8 mouse cellular contexts compared by ENCODE assay signal in the genomic region with DNA sequence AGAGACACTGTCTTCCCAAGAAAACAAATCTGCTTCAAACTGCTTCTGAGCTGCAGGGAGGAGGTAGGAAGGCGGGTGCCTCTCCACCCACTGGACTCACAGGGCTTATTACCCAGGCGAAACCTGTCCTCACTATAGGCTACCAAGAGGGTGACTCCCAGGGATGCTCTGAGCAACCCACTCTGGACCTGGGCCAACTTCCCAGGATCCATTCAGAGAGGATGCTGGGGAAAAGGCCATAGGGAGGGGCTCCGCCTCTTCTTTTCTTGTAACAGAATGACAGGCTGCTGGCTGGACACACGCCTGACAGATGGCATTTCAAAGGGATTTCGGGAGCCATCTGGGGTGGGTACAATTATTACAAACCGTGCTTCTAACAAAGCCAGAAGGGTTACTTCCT.
DNase-seq lines count a peak whose midpoint lies in the region; ATAC-seq lines count a peak whose summit lies in the region.
"Had no signal": no experiment of that assay in that cellular context is flagged by ENCODE, and none has a peak within 500 bp of the region (broad histone marks: within the 10 kb centered on the region; RNA-seq: fewer than 3 reads in every experiment).

No protein-coding gene starts in this region.

- H3K9ac ChIP-seq in embryonic facial prominence, embryonic 13.5 days, result no peak overlapping the region
- H3K9ac ChIP-seq in hindbrain, embryonic 11.5 days (ENCODE audit: low read depth, low read length), result no peak overlapping the region
- H3K9ac ChIP-seq: liver, embryonic 14.5 days had no signal

- WGBS in embryonic facial prominence, embryonic 13.5 days, result 16% methylated on average over 6 of the region's 6 CpGs
- 6% methylated on average over 6 of the region's 6 CpGs for WGBS in hindbrain, embryonic 11.5 days

- no peaks in the 10 kb centered on the region for H3K36me3 ChIP-seq in embryonic facial prominence, embryonic 13.5 days
- H3K36me3 ChIP-seq in hindbrain, embryonic 11.5 days (ENCODE audit: control insufficient read depth, insufficient read depth, low read length), result no peaks in the 10 kb centered on the region

- peak overlapping the region; percentile 46 for H3K4me2 ChIP-seq in embryonic facial prominence, embryonic 13.5 days
- no peak overlapping the region for H3K4me2 ChIP-seq in hindbrain, embryonic 11.5 days (replicated peaks; ENCODE audit: low read depth, low read length)

- peak; percentile 94 for DNase-seq in Muller cell, postnatal 12 days (ENCODE audit: inconsistent ontology term)
- DNase-seq in adrenal gland, postnatal 14 days, result peak; percentile 53
- DNase-seq in hindbrain, embryonic 11.5 days (ENCODE audit: low spot score), result peak; percentile 81
- peak; percentile 98 for DNase-seq in left cerebral cortex, postnatal 4 days
- peak; percentile 70 for DNase-seq in right cerebral cortex, postnatal 14 days
- DNase-seq in urinary bladder, postnatal 4 days (ENCODE audit: low spot score in 2 of 2), result no peak

- no peaks in the 10 kb centered on the region for H3K27me3 ChIP-seq in embryonic facial prominence, embryonic 13.5 days
- no peaks in the 10 kb centered on the region for H3K27me3 ChIP-seq in hindbrain, embryonic 11.5 days (ENCODE audit: control insufficient read depth, insufficient read depth, low read length)

- peak overlapping the region; percentile 33 for H3K27ac ChIP-seq in embryonic facial prominence, embryonic 13.5 days
- H3K27ac ChIP-seq in hindbrain, embryonic 11.5 days (ENCODE audit: low read depth, low read length), result peak overlapping the region; percentile 81
- H3K27ac ChIP-seq: liver, embryonic 14.5 days had no signal

- H3K9me3 ChIP-seq in embryonic facial prominence, embryonic 13.5 days, result no peaks in the 10 kb centered on the region
- no peaks in the 10 kb centered on the region for H3K9me3 ChIP-seq in hindbrain, embryonic 11.5 days (ENCODE audit: control insufficient read depth, low read length)

- intact Hi-C loops in left cerebral cortex, postnatal 4 days (cut with DNase I), result no loop called here

- H3K4me1 ChIP-seq in embryonic facial prominence, embryonic 13.5 days, result peaks cover 45% of the 10 kb centered on the region
- peaks cover 3% of the 10 kb centered on the region for H3K4me1 ChIP-seq in hindbrain, embryonic 11.5 days (replicated peaks; ENCODE audit: control insufficient read depth, insufficient read depth, low read length)

- H3K4me3 ChIP-seq in embryonic facial prominence, embryonic 13.5 days, result 0 out of 2 replicates have a peak overlapping the region, but pooled peaks have one; percentile 1
- H3K4me3 ChIP-seq in hindbrain, embryonic 11.5 days (ENCODE audit: low read depth, low read length), result no peak overlapping the region

- peak; percentile 52; the same call in 1 of the 2 replicates for ATAC-seq in embryonic facial prominence, embryonic 13.5 days (ENCODE audit: insufficient number of reproducible peaks, insufficient read depth, low FRiP score, low TSS enrichment, low read depth)
- ATAC-seq in hindbrain, embryonic 11.5 days (ENCODE audit: low FRiP score), result peak; percentile 95

Comparison
In these comparisons a context has a peak if more than half of its experiments do, and no peak if none do; other contexts are left out.
1. DNase-seq: peak in Muller cell, postnatal 12 days (single experiment), adrenal gland, postnatal 14 days (single experiment), hindbrain, embryonic 11.5 days (single experiment), left cerebral cortex, postnatal 4 days (single experiment) and right cerebral cortex, postnatal 14 days (single experiment); none in urinary bladder, postnatal 4 days (0 of 2).